ENCODE assay signal across 19 mouse cellular contexts in the genomic region with DNA sequence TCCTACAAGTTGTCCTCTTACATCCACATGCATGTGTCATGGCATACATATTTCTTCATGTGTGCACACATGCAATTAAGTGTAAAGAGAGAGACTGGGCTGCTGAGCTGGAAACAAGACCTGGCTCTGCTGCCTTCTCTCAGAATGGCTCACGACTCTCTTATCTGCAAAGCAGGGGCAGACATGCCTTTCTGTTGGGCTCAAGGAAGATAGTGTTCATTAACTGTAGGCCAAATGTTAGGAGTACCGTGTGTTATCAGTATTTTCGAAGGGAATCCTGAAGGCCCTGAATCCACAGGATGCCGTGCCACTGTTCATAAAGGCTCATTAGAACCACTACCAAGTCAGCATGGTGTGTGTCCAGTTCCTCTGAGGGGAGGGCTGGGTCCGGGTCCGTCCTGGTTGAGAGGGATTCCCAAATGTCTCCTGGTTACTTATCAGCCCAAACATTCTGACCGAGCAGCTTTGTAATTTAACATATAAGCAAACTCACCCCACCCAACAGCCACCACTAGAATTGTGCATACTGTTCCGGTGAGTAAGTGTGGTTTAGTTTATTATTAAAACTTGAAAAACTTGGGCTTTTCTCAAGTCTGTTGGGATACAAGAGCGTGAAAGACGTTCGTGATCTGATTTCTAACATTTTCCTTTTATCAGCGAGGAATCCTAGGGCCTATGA. TPM values are rescaled to one million over a fixed set of nuclear protein-coding genes. Genes with fewer than 3 reads are reported as not detected.
A peak's percentile ranks its signal among the peaks of the same experiment; 100 is the strongest.
DNase-seq lines count a peak whose midpoint lies in the region; ATAC-seq lines count a peak whose summit lies in the region.
"Had no signal": no experiment of that assay in that cellular context is flagged by ENCODE, and none has a peak within 500 bp of the region (broad histone marks: within the 10 kb centered on the region; RNA-seq: fewer than 3 reads in every experiment).

No protein-coding gene starts in this region.

- H3K27me3 ChIP-seq in heart, embryonic 10.5 days (ENCODE audit: insufficient read depth, poor library complexity, severe bottlenecking): no peaks in the 10 kb centered on the region
- no peaks in the 10 kb centered on the region for H3K27me3 ChIP-seq in liver, embryonic 15.5 days
- H3K27me3 ChIP-seq in hindbrain, embryonic 14.5 days (ENCODE audit: control insufficient read depth, insufficient read depth, low read length): no peaks in the 10 kb centered on the region
- H3K27me3 ChIP-seq: heart, embryonic 13.5 days; hindbrain, embryonic 15.5 days; limb, embryonic 12.5 days; midbrain, embryonic 12.5 days had no signal

- no peak overlapping the region for H3K4me3 ChIP-seq in heart, embryonic 10.5 days
- 0 out of 2 replicates have a peak overlapping the region, but pooled peaks have one; percentile 6 for H3K4me3 ChIP-seq in liver, embryonic 15.5 days (replicated peaks)
- no peak overlapping the region for H3K4me3 ChIP-seq in hindbrain, embryonic 14.5 days (replicated peaks; ENCODE audit: low read length)
- H3K4me3 ChIP-seq: heart, embryonic 13.5 days; hindbrain, embryonic 15.5 days; left cerebral cortex, adult 2 months; limb, embryonic 12.5 days; midbrain, embryonic 12.5 days had no signal

- peak overlapping the region; percentile 50 for H3K4me2 ChIP-seq in liver, embryonic 15.5 days
- no peak overlapping the region for H3K4me2 ChIP-seq in hindbrain, embryonic 14.5 days (replicated peaks)
- H3K4me2 ChIP-seq: heart, embryonic 13.5 days; hindbrain, embryonic 15.5 days; limb, embryonic 12.5 days; lung, embryonic 14.5 days; midbrain, embryonic 12.5 days had no signal

- H3K36me3 ChIP-seq in heart, embryonic 10.5 days: peaks cover 19% of the 10 kb centered on the region; the same call in 1 of the 2 replicates
- peaks cover 32% of the 10 kb centered on the region for H3K36me3 ChIP-seq in liver, embryonic 15.5 days (replicated peaks)
- peaks cover 13% of the 10 kb centered on the region for H3K36me3 ChIP-seq in hindbrain, embryonic 14.5 days (replicated peaks; ENCODE audit: control insufficient read depth, insufficient read depth)
- H3K36me3 ChIP-seq: hindbrain, embryonic 15.5 days had no signal

- peak; percentile 78 for DNase-seq in heart, embryonic 10.5 days (ENCODE audit: low spot score)
- no peak for DNase-seq in heart, adult 8-10 months (ENCODE audit: low spot score)
- peak; percentile 18 for DNase-seq in MEL-GATA-1-ER (ENCODE audit: extremely low read depth, low read depth)
- DNase-seq in hindbrain, embryonic 14.5 days (ENCODE audit: low spot score): no peak
- DNase-seq in layer of hippocampus, postnatal 10 days (ENCODE audit: low spot score in 2 of 2): no peak
- DNase-seq in kidney, adult 18-20 months: no peak
- DNase-seq: cerebellum, adult 9-11 months; kidney, adult 11 months; kidney, postnatal 10 days; lung, embryonic 14.5 days; thymus, adult 2 months had no signal

- ATAC-seq in erythroid progenitor cell, adult 5-6 weeks (replicated peaks; ENCODE audit: low FRiP score, poor library complexity, severe bottlenecking): peak; percentile 84
- peak; percentile 88 for ATAC-seq in liver, embryonic 15.5 days (ENCODE audit: insufficient read depth)
- ATAC-seq in hindbrain, embryonic 14.5 days (ENCODE audit: low FRiP score): no peak

- H3K4me1 ChIP-seq in heart, embryonic 10.5 days: peaks cover 7% of the 10 kb centered on the region
- H3K4me1 ChIP-seq in liver, embryonic 15.5 days (replicated peaks): peaks cover 68% of the 10 kb centered on the region
- H3K4me1 ChIP-seq in hindbrain, embryonic 14.5 days (replicated peaks; ENCODE audit: control insufficient read depth, insufficient read depth, low read length): no peaks in the 10 kb centered on the region
- H3K4me1 ChIP-seq: hindbrain, embryonic 15.5 days; midbrain, embryonic 12.5 days had no signal

- 56% methylated on average over 12 of the region's 12 CpGs for WGBS in heart, embryonic 10.5 days
- 36% methylated on average over 12 of the region's 12 CpGs for WGBS in liver, embryonic 15.5 days (ENCODE audit: insufficient replicate concordance)
- 96% methylated on average over 12 of the region's 12 CpGs for WGBS in hindbrain, embryonic 14.5 days

- peak overlapping the region; percentile 37; the same call in 1 of the 2 replicates for H3K9ac ChIP-seq in liver, embryonic 15.5 days
- no peak overlapping the region for H3K9ac ChIP-seq in hindbrain, embryonic 14.5 days
- H3K9ac ChIP-seq: heart, embryonic 13.5 days; hindbrain, embryonic 15.5 days; limb, embryonic 12.5 days; lung, embryonic 14.5 days; midbrain, embryonic 12.5 days had no signal

- no peaks in the 10 kb centered on the region for H3K9me3 ChIP-seq in heart, embryonic 10.5 days
- H3K9me3 ChIP-seq in liver, embryonic 15.5 days (replicated peaks): no peaks in the 10 kb centered on the region
- no peaks in the 10 kb centered on the region for H3K9me3 ChIP-seq in hindbrain, embryonic 14.5 days (ENCODE audit: control insufficient read depth, low read length)
- H3K9me3 ChIP-seq: heart, embryonic 13.5 days; hindbrain, embryonic 15.5 days; limb, embryonic 12.5 days; midbrain, embryonic 12.5 days had no signal

- H3K27ac ChIP-seq in heart, embryonic 10.5 days: no peak overlapping the region; the same call in 1 of the 2 replicates
- peak overlapping the region; percentile 92 for H3K27ac ChIP-seq in liver, embryonic 15.5 days (replicated peaks)
- no peak overlapping the region for H3K27ac ChIP-seq in hindbrain, embryonic 14.5 days
- H3K27ac ChIP-seq: heart, embryonic 13.5 days; hindbrain, embryonic 15.5 days; left cerebral cortex, adult 2 months; limb, embryonic 12.5 days; macrophage; midbrain, embryonic 12.5 days had no signal

RNA-seq across cellular contexts. Expression of gene Sh3glb1, which starts 36.9 kb away (rescaled TPM):
- 99.9 and 114 TPM in 2 replicates for polyA plus RNA-seq in heart, embryonic 10.5 days (2016; fragmentation: Nextera tagmentation; extraction: Ambion mirVana)
- total RNA-seq in heart, adult 8-10 months (2022): 100 to 1,000 TPM; 329 to 372 (median 356) TPM
- 181 and 202 TPM in 2 replicates for total RNA-seq in erythroid progenitor cell, adult 5-6 weeks (2015; ENCODE audit: low replicate concordance)
- total RNA-seq in erythroid progenitor cell, adult 5-6 weeks (2017; ENCODE audit: low replicate concordance): 166 and 182 TPM in 2 replicates
- polyA plus RNA-seq in liver, embryonic 15.5 days (2015; fragmentation: Nextera tagmentation; extraction: Ambion mirVana): 79.7 and 86.7 TPM in 2 replicates
- polyA plus RNA-seq in hindbrain, embryonic 14.5 days (2014; fragmentation: Nextera tagmentation; extraction: Ambion mirVana): 134 and 138 TPM in 2 replicates
- total RNA-seq in layer of hippocampus, postnatal 10 days (2021): 100 to 1,000 TPM; 101 to 110 TPM

Comparison
In these comparisons a context has a peak if more than half of its experiments do, and no peak if none do; other contexts are left out.
1. DNase-seq: peak in heart, embryonic 10.5 days (single experiment) and MEL-GATA-1-ER (single experiment); none in heart, adult 8-10 months (single experiment), hindbrain, embryonic 14.5 days (single experiment), layer of hippocampus, postnatal 10 days (0 of 2) and kidney, adult 18-20 months (single experiment).